Mouse (Mus musculus) left cerebral cortex, postnatal 25 days (tissue): ENCODE measurements at regions not wholly inside any gene's neighbourhood (a gene's known extent, or its start where the extent isn't known, plus 50 kb on each side); places are given as distances from the start of the nearest gene placed in this dataset.
A peak's percentile ranks its signal among the peaks of the same experiment; 100 is the strongest.
"Not testable (repeated sequence)": the region's sequence is repeated elsewhere in the genome, so short reads cannot be mapped to it uniquely, and the experiment has no call there.

ENCODE experiments used
- DNase-seq, 2 experiments: peaks; one replicate each; pipeline ENCODE4 v3.0.0; 2022; ENCODE audit warnings: low spot score in 2 of 2, mixed read lengths in 1 of 2
- intact Hi-C: fragments of 180-260 bp; cut with DNase I; formaldehyde crosslinking; loops from one replicate; pipeline ENCODE4 v1.15.1; 2025

- peak in 1 of 2 experiments; percentile 15 for DNase-seq
- intact Hi-C loops: no loop called here
Observed at GRCm38 (mm10) chr10:96398562-96399288, 218.1 kb upstream of the Btg1 start.

GRCm38 (mm10) chr10:96399636-96400400 is 217.0 kb upstream of the Btg1 start:
- DNase-seq: no peak
- intact Hi-C loops: no loop called here

DNA sequence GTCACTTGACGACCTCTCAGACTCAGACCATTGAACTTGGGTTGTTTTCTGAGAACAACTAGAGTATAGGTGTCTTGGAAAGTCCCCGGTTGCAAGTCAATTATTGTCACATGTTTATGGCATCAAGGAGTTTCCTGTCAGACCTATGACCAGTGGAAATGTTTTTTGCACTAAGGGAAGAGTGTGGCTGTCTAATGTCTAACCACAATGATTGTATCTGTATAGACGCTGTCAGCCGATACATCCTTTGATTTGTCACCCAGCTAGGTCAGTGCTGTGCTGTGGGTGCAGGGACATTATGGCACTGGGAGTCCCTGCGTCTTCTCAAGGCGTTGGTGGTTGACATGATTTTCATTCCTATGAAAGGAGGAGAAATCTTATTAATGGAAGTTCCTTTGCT is 216.0 kb upstream of the Btg1 start:
- DNase-seq: no peak
- intact Hi-C loops: no loop called here

DNA sequence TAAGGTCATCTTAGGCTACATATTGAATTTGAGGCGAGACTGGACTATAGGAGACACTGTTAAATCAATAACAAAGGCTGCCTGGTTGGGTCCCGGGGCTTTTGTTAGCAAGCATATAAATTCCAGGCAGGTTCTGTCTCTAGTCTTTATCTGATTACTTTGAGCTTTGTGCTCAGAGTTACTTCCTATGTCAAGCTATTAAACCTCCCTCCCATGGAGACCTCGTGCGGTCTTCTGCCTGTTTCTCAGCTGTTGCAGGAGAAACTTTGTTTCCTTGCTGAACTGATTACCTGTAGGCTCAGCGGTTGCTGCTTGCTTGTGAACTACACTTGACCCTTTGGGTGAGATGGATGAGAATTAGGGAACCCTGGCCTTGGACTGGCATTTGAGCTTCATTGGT is 210.5 kb upstream of the Btg1 start:
- intact Hi-C loops: no loop called here
- no peak for DNase-seq

DNA sequence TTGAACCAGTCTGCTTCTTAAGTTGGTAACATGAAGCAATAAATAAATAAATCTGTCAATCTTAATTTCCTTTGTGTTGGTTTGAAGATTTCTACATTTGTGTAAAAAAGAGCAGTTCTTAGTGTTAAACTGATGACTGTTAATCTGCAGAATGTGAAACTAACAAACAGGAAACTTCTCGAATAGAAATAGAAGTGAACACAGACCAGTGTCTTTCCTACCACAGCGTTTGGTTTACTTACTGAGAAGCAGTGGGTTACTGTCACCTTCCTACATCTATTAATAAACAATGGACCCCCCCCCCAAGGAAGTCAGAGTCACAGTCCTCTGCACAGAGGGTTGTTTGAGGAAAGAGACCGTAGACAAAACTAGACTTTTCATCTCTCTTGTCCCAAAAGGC is 209.0 kb upstream of the Btg1 start:
- DNase-seq: no peak
- intact Hi-C loops: no loop called here

DNA sequence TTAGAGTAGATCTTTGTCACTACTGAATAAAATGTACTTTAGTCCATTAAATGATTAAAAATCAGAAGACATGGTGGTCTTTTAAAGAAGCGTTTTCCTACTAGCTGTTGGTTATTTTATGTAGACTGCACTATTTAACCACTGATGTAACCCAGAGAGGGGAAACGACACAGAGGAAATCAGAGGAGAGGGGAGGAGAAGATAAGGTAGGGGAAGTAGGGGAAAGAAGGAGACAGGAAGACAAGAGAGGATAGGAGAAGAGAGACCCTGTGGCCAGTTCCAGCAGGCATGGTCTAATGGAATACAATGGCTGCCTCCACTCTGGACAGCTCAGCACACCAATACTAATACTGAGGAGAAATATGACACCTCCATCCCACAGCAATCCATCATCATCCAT is 208.6 kb upstream of the Btg1 start:
- no peak for DNase-seq
- intact Hi-C loops: no loop called here

- intact Hi-C loops: no loop called here
- DNase-seq: no peak
Observed at GRCm38 (mm10) chr10:96410028-96410427, 206.8 kb upstream of the Btg1 start.

GRCm38 (mm10) chr10:96414807-96415206 is 202.0 kb upstream of the Btg1 start:
- intact Hi-C loops: no loop called here
- DNase-seq: no peak

DNA sequence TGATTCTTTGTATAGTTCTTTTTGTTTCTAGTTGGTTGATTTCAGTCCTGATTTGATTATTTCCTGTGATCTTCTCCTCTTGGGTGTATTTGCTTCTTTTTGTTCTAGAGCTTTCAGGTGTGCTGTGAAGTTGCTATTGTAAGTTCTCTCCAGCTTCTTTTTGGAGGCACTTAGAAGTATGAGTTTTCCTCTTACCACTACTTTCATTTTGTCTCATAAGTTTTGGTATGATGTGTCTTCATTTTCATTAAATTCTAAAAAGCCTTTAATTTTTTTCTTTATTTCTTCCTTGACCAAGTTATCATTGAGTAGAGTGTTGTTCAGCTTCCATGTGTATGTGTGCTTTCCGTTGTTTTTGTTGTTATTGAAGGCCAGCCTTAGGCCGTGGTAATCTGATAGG is 195.3 kb upstream of the Btg1 start:
- intact Hi-C loops, DNase-seq: not testable (repeated sequence)

- intact Hi-C loops: no loop called here
- DNase-seq: no peak
Observed at GRCm38 (mm10) chr10:96427407-96427806, 189.4 kb upstream of the Btg1 start.

DNA sequence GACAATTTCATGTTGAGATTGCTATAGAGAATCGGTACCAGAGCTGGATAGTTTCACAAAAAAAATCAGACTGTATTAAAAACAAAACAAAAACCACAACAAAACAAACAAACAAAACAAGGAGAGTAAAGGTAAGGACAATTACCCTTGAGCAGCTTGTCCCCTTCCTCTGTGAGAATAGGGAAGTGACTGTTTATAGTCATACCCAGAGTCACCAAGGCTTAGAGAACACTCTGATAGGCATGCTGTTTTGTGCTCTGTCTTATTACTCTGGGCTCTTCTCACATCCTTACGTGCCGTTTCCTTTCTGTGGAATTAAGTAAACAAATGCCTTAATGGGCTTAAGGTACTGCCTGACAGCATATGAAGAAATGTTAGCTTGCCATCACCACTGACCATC is 186.7 kb upstream of the Btg1 start:
- DNase-seq: no peak
- intact Hi-C loops: no loop called here

DNA sequence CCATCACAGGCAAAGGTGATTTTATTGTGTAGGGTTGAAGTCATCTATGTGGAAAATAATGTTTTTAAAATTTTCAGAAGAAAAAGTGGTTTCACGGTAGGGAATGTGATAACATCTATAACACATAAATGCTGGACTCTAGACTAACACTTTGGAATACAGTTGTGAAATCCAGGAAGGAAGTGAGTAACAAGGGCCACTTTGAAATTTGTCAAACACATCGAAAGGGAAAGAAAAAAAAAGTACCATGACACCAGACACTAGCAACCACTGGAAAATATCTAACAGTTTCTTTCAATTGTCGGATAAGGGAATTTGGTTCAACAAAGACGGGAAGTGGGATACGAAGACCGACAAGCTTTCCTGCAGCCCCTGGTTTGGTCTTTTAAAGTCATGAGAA is 181.7 kb upstream of the Btg1 start:
- intact Hi-C loops: no loop called here
- DNase-seq: no peak

GRCm38 (mm10) chr10:96438398-96439103 is 178.3 kb upstream of the Btg1 start:
- DNase-seq: no peak
- intact Hi-C loops: no loop called here

GRCm38 (mm10) chr10:96442165-96442564 is 174.6 kb upstream of the Btg1 start:
- DNase-seq: no peak
- intact Hi-C loops: no loop called here

- intact Hi-C loops: no loop called here
Observed at GRCm38 (mm10) chr10:96450266-96450665, 166.5 kb upstream of the Btg1 start.

GRCm38 (mm10) chr10:96454857-96455256 is 161.9 kb upstream of the Btg1 start:
- intact Hi-C loops: no loop called here
- no peak for DNase-seq

More at GRCm38 (mm10) chr10:96450266-96450665, 166.5 kb upstream of the Btg1 start:
- DNase-seq: no peak

DNA sequence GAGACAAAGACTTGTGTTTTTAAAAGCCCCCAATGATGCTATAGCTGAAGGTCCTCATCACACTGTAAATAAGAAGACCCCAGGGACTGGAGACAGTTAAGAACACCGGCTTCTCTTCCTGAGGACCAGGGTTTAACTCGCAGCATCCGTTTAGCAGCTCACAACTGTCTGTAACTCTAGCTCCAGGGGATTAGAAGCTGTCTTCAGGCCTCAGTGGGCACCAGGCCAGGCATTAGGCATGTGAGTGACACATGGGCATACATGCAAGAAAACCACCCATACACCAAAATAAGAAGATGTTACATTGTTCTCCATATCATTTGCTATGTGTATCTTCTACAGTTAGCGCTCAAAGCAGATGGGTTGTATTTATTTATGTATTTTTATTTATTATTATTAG is 158.3 kb upstream of the Btg1 start:
- intact Hi-C loops: no loop called here
- no peak for DNase-seq

- DNase-seq: no peak
- intact Hi-C loops: no loop called here
Observed at GRCm38 (mm10) chr10:96459186-96459585, 157.6 kb upstream of the Btg1 start.

DNA sequence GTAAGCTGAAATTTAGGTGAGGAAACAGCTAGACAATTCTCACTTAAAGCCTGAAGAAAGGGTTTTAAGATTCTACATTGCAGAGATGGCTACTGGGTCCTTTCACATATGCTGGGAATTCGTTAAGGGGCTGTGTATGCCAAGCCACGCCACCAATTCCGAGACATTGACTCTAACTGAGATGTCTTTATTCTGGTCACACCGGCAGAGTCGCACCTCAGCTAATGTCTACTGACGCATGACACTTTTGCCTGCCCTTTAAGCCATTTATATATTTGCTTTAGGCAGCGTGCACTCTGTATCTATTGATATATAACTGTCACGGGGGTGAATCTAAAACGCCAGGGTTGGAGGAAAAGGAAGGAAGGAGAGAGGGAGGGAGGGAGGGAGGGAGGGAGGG is 156.7 kb upstream of the Btg1 start:
- DNase-seq: no peak

GRCm38 (mm10) chr10:96460617-96461338 is 156.0 kb upstream of the Btg1 start:
- DNase-seq: no peak
- intact Hi-C loops: no loop called here

More for the DNA sequence above, 156.7 kb upstream of the Btg1 start:
- intact Hi-C loops: no loop called here
